Mouse (Mus musculus) urinary bladder, postnatal 25 days (tissue): ENCODE results near the gene Snx29.
"Not testable (repeated sequence)": the region's sequence is repeated elsewhere in the genome, so short reads cannot be mapped to it uniquely, and the experiment has no call there.

Experiments used
- DNase-seq: peaks from one replicate; pipeline ENCODE4 v3.0.0; 2022; ENCODE audit warnings: low spot score

The Snx29 gene

DNA sequence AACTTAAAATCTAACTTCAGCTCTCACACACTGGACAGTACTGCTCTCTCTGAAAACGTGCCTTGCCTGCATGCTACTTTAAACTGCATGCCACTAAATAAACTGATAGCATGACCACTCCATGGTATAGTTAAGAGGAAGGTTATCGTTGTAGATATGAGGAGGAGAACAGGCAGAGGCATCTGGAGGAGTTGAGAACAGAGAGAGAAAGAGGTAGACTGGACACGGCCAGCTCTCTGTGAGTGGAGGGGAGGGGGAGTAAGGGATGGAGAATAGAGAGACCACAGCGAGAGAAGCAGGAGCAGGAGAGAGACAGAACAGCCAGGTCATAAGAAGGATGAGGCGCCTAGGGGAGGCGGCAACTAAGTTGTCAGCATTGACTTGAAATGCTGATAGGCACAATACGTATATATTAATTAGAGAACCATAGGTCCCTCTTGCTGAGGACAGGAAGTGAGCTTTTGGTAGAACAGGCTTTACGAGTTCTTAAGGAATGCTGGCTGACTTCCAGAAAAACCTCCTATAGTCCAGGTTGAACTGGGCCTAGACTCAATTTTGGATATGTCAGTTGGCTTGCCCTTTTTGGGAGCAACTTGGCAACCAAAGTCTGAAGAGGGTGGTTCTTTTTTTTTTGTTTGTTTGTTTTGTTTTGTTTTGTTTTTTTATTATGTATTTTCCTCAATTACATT, 85.4 kb downstream of the Snx29 start:
- DNase-seq, result no peak

DNA sequence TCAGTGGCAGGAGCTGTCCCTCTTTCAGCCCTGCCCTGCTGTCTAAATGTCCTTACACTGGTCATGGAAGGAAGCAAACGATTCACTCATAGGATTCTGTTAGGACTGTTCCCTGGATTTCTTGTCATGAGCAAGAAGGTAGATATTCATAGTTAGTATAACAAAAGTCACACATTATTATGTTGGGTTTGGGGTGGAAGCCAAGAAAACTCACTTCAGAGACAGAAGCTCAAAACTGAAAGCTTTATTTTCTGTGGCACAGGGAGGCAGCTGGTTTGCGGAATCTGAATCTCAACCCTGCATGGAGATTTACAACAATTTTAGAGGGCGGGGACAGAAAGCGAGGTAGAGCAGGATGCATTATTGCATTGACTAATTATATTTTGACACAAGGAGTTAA, 86.0 kb downstream of the Snx29 start:
- no peak for DNase-seq

DNA sequence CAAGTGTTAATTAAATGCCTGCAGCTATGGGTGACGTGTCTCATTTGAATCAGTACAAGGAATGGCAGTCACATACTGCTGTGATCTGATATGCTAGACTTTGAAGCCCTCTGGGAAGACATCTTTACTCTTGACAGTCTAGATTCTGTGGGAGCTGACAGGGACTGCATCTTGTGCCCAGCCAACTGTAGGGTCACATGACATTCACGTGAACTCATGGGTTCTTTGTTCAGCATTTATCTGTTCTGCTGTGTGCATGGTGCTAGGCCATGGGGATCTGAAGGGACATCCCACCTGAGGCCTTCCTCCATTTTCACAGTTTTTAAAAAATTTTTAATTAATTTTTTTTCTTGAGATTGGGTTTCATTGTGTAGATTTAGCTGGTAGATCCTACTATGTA, 91.9 kb downstream of the Snx29 start:
- DNase-seq, result no peak

DNA sequence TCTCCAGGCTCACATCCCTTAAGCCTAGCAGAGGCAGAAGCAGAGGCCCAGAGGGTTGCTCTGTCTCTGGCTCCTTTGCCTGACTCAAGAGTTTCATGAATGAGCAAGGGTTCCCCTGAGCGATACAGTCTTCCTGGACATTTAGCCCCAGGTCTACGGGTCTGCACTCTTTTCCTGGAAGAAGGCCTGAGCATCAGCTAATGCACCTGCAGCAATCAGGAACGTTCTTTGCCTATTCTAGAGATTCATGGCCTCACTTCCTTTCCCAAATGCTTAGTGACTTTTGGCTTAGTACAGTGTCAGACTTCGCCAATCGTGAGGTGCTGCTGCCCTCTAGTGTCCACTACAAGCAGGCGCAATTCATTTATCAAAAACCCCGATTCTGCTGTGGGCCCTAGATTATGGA, 95.5 kb downstream of the Snx29 start:
- peak; percentile 45 for DNase-seq

DNA sequence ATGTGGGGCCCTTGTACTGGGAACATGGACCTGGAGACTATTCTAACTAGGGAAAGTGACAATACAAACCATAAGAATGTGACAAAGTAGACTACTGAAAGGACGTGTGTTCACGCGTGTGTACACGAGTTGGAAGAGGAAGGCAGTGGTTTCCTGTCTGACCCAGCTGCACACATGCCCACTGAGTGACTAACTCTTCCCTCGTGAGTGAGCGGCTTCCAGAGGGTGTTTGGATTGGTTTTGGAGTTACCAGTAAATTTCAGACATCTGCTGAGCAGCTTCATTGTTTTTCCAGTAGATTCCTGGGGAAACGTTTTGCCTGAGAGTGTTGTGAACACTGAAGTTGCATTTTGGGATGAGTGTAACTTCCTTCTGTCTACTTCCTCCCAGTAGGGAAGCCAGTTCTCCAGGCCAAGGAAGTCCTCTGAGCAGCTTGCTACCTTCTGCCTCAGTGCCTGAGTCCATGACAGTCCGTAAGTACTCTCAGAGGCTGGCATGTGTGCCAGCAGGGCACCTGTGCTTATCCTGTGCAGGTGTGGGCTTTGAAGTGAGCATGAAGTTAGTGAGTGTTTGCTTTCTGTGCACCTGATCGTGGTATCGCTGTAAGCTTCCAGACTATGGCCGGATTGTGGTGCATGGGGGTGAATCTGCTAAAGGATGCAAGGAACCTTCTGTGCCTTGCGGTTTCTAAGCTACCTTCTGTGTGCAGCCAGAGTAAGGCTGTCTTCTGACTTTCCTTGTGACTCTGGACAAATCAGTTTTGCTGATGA, 97.8 kb downstream of the Snx29 start:
- DNase-seq, result no peak

DNA sequence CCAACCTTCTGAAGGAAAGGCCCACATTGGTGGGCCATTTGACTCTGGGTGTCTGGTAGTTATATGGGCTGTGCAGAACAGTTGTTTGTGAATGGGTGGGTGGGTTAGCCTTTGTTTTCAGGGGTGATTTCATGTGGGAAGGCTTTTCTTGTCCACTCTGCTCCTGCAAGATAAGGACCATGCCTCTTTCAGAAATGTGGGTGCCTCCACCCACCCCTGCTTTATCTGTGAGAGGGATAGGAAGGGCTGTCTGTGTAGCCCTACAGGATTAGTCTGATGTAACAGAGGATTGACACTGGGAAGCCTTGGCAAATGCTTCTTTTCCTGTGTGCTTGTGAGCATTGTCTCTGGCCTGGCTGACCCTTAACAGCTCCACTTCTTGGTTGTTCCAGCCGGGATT, 99.5 kb downstream of the Snx29 start:
- no peak for DNase-seq

DNA sequence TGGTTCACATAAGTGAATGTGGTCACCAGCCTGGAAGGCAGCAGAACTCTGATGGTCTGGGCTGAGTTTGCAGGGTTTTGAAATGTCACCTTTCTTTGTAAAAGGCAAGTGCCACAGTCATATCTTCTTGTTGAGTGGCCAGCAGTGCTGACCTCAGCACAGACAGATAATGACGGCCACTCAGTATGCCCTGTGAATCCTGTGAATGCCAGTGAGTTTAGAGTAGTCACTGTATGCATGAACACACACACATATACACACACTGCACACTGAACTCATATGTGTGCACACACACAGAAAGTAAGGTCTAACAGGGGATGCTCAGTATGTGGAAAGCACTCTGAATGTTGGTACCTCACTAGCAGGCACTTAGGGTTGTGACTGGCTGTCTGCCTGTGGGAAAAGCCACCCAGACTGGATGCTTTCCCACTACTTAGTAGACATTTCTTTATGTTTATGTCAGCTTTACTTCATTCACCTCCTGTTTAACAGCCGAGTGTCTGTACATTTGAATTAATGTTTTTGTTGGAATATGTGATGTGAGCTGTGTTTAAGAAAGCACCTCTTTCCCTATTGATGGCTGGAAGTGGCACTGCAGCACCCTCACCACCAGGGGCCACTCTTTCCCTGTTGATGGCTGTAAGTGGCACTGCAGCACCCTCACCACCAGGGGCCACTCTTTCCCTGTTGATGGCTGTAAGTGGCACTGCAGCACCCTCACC, 100.3 kb downstream of the Snx29 start:
- DNase-seq, result no peak

DNA sequence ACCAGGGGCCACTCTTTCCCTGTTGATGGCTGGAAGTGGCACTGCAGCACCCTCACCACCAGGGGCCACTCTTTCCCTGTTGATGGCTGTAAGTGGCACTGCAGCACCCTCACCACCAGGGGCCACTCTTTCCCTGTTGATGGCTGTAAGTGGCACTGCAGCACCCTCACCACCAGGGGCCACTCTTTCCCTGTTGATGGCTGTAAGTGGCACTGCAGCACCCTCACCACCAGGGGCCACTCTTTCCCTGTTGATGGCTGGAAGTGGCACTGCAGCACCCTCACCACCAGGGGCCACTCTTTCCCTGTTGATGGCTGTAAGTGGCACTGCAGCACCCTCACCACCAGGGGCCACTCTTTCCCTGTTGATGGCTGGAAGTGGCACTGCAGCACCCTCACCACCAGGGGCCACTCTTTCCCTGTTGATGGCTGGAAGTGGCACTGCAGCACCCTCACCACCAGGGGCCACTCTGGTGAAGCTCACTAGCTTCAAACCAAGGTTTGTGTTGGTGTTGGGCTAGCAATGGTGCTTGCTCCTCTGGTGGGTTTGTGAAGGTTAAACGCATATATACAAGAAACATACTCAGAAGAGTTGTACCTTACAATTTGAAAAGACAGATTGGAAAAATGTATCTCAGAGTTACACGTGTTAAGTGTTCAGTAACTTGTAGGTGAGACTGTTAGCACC, 101.0 kb downstream of the Snx29 start:
- not testable (repeated sequence) for DNase-seq

DNA sequence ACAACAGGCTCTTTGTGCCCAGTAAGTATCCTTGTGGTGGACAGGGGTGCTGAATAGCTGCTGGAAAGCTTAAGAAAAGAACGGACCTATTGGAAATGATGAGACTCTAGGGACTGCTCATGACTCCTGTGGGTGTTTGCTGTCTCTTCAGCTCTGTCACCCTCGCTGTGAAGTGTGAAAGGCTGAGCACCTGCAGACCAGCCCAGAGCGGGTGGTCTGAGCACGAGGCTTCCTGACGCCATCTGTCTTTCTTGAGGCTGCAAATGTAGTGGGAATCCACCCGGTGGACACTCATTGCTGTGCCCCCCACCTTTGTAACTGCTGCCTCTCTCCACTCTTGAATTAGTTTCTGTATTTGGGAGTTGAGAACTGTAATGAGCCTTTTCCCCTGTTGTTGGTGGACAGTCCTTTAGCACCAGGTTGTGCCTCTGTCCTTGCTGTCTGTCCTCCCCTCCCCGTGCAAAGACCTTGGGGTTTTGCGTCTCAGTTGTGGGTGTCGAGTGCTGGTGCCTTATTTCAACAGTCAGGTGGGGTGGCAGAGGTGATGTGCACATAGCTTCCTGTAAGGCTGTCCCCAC, 101.9 kb downstream of the Snx29 start:
- DNase-seq, result no peak

DNA sequence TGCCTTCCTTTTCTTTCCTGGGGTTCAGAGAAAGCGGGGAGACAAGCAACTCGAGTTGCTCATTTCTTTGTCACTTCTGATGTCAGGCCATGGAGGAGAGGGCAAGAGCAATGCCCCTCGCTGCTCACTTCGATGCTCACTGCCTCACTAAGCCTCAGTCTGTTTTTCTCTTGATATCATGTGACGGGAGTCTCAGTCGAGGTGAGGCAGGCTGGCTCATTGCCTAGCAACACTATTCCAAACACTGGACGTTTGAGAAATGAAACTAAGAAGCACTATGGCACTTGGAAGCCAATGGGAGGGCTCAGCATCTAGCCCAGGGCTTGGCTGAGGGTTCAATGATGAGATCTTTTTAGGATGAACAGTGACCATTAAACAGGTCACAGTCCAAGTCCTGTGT, 102.6 kb downstream of the Snx29 start:
- no peak for DNase-seq

DNA sequence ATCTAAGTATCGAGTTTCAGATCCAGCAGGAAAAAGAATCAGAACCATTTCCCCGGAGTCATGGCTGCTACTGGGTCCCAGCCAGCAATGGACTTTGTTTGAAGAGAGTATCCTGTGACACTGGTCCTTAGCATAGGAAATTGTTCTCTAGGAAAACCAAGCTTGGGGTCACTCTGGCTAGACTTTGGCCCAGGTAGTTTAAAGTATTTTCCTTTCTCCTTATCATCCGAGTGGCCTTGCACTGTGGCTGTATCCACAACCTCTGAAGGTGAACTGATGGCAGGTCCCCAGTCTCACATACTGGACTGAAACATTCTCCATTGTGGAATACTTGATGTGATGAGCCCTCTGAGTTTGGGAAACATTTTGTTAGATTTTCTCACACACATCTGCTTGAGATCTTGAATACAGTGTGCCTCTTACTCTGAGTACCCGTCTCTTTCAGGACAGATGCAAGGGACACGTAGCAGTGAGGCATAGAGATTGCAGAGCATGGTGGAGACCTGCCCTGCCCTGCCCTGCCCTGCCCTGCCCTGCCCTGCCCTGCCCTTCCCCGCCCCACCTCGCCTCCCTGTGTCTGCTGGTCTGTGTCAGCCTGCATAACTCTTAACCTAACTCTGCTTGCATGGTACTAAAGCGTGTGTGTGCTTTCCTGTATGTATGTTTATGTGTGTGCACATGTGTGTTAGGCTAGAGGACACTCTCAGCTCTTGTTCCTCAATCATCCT, 104.3 kb downstream of the Snx29 start:
- DNase-seq, result no peak

DNA sequence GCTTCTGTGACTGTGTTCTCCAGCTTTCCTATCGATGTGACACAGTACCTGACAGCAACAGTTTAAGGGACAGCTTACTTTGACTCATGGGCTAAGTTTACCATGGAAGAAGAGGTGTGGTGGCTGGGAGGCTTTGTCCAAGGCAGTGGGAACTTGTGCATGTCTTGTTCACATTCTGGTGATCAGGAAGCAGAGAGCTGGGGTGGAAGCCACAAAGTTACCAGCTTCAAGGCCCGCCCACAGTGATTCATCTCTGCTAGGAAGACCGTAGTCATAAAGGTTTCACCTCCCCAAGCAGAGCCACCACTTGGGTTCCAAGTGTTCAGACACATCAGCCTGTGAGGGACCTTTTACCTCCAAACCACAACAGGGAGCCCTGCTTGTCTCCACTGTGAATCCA, 107.1 kb downstream of the Snx29 start:
- DNase-seq, result no peak

DNA sequence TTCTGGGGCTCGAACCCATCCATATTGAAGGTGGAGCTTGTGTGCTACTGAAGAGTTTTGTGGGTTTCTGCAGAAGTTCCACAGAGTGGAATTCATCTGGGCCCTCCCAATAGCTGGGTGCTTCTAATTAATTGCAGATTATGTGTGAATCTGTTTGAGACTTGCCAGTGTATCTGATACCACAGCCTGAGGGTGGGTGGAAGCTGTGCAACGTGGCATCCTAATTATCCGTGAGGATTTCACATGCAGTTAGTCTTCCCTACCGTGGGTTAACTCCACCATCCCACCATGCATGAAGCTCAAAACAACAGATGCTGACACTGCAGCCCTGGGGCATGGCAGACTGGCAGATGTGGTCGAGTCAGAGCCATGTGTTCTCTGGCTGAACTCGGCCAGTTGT, 107.8 kb downstream of the Snx29 start:
- no peak for DNase-seq

DNA sequence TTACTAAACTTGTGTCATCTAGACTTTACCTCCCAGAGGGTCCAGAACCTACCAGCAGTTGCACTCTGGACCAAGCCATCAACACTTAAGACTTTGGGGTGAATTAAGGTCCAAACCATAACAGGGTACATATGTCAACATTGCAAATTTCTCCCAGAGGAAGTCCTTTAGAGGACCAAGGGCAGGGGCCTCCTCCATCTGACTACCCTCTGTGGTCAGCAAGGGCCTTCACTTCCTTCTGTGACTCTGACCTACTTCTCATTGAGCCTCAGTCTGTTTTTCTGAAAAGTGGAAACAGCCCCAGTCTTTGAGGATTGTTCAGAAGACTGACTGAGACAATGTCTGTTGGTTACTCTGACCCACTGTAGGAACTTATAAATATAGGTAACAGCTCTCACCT, 111.1 kb downstream of the Snx29 start:
- no peak for DNase-seq

DNA sequence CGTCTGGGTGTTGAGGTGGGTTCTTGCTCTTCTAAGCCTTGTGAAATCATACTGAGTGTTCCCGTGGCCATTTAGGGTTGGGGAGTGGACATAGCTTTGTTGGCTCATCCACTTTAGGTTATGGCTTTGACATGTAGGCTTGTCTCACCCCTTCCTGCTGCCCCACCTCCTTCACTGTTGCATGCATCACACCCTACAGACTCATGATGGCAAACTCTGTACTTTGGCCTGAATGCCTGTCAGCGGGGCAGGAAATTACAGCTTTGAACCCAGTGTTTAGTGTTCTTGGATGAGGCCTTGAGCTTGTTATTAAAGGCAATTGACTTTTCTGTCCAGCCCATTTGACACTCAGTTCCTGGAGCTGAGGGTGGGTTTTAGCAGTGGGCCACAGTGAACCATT, 114.9 kb downstream of the Snx29 start:
- DNase-seq, result no peak

DNA sequence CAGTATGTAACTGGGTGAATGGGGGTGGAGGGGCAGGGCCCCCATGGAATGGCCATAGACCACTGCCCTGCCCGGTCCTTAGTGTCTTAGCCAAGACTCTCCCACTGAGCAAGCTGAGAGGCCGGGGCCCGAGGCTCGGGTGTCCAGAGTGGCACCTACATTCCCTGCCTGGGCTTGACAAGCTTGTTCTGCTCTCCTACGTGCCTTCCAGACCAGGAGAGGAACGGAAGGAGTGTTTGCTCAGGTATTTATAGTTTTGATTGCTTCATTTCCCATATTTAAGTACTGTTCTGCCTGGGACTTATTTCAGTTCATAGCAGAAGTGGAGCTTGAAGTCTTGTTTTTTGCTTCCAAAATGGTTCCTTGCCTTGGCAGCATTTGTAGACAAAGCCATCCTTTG, 116.7 kb downstream of the Snx29 start:
- DNase-seq, result no peak

DNA sequence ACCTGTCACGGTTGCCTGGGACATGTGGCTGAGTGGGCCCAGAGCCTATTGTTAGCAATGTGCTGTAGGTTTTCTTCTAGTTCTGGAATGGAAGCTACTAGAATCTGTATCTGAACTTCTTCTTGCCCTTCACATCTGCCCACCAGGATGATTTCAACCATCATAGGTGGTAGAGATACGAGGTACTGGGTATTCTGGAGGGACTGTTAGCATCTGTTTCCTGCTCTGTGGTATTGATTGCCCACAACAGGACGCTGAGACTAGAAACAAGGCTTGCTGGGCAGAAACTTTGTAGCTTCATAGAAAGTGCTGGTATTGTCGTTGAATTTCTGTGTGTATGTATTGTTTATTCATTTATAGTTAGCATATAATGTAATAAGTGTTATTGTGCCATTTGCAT, 118.9 kb downstream of the Snx29 start:
- no peak for DNase-seq

DNA sequence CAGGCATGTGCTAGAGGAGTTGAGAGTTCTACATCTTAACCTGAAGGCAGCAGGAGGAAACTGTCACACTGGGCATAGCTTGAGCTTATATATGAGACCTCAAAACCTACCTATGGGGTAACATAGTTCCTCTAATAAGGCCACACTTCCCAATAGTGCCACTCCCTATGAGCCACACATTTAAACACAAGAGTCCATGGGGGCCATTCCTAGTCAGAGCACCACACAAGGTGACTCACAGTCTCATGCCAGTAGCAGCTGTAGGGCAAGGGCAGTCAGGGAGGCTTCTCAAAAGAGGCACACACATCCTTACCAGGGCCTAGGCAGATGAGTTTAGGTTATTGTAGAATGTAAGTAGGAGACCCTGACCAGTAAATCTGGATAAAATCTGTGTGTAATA, 119.8 kb downstream of the Snx29 start:
- DNase-seq, result no peak

DNA sequence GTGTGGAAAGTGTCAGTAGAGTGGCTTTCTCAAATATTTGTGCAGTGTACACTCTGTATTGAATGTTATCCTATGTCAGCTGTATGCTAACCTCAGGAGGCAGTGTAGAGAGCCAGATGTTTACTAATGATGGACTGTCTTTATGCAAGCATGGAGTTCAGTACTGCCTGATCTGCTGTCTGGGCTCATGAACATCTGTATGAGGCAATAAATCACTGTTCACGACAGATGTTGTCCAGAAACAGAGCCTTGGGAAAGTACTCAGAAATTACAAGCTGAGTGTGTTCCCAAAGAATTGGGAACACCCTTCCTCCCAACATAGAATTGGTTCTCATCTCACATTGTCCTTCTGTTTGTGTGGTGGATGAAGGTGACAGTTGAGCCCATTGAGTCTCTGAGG, 121.9 kb downstream of the Snx29 start:
- DNase-seq, result no peak

DNA sequence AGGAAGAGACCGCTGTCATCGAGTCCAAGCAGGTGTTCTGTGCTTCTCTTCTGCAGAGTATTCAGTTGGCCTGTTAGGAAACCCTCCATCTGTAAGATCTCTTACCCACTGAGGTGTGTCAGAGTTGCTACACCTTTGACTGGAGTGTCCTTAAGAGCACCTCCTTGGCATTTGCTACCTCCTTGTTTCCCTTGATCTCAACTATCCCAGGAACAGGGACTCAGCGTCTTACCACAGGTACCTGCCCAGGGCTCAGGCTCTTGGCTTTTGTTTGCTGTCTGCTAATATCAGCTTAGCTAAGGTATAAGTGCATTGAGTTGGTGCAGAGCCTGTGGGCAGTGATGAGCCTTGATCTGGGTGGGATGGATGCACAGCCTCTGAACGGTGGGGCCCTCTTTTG, 124.3 kb downstream of the Snx29 start:
- no peak for DNase-seq

DNA sequence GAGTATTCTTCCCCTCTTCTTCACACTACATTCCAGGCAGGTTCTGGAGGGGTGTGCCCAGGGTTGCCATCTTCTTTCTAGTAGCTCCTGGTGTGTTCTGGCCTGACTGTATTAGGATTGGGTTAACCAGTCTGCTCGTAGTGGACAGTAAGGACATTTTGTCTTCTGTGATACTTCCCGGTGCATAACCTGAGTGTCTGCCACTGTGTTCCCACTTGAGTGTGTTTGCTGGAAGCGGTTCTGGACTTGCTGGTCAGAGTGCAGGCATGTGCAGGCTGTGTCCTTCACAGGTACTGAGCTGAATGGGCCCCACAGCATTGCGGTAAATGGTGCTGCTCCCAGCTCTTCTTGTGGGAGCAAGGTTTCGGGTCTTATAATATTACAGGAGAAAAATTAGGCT, 125.2 kb downstream of the Snx29 start:
- DNase-seq, result no peak

DNA sequence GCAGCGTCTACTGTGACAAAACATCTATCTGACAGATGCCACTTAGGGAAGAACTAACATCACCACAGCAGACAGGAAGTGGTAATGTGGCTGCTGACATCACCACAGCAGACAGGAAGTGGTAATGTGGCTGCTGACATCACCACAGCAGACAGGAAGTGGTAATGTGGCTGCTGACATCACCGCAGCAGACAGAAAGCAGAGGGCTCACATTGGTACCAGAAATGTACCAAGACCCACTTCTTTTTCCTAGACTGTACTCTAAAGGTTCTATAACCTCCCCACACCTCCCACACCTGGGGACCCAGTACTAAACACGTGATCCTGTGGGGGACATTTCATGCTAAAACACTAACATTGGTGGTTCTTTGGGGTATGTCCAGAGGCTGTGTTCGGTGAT, 126.0 kb downstream of the Snx29 start:
- DNase-seq, result not testable (repeated sequence)
